Mouse (Mus musculus) MEL (cell line): Measurements from ENCODE around the gene Stxbp5l. TPM values are rescaled to one million over a fixed set of nuclear protein-coding genes. Genes with fewer than 3 reads are reported as not detected.

Experiments
- DNase-seq: peaks from one replicate; pipeline ENCODE4 v3.0.0; 2011; ENCODE audit warnings: low read depth, low spot score
- H3K27ac ChIP-seq: 2 replicates; pipeline ENCODE4 v1.5.1; 2012; ENCODE audit warnings: low read depth, mild to moderate bottlenecking, control low read depth, low read length, moderate library complexity; ENCODE audit not compliant: control insufficient read depth
- H3K27me3 ChIP-seq, 2 experiments: fragments of 150-350 bp in 1 of 2; sonication (generic) in 1 of 2; 2 replicates each; pipeline ENCODE4 v1.6.1; 2012; ENCODE audit warnings: low read length in 2 of 2, mild to moderate bottlenecking in 2 of 2, improper control_type of control experiment in 1 of 2, moderate library complexity in 1 of 2; ENCODE audit not compliant: insufficient read depth in 2 of 2, control insufficient read depth in 1 of 2
- H3K36me3 ChIP-seq, 2 experiments: 2 replicates each; pipeline ENCODE4 v1.6.1; 2012 to 2014; ENCODE audit warnings: low read length in 2 of 2, improper control_type of control experiment in 1 of 2, inconsistent platforms in 1 of 2, mild to moderate bottlenecking in 1 of 2; ENCODE audit not compliant: insufficient read depth in 2 of 2, control insufficient read depth in 1 of 2
- H3K4me1 ChIP-seq, 2 experiments: fragments of 150-350 bp in 1 of 2; sonication (generic) in 1 of 2; 2 replicates each; pipeline ENCODE4 v1.6.1; 2012; ENCODE audit warnings: low read length in 2 of 2, improper control_type of control experiment in 1 of 2, mild to moderate bottlenecking in 1 of 2; ENCODE audit not compliant: insufficient read depth in 2 of 2, control insufficient read depth in 1 of 2
- H3K4me3 ChIP-seq, 2 experiments: fragments of 150-350 bp in 1 of 2; sonication (generic) in 1 of 2; 2 replicates each; pipeline ENCODE4 v1.5.1; 2012; ENCODE audit warnings: low read depth in 2 of 2, low read length in 2 of 2, mild to moderate bottlenecking in 2 of 2, moderate library complexity in 2 of 2, control low read depth in 1 of 2, improper control_type of control experiment in 1 of 2; ENCODE audit not compliant: control insufficient read depth in 1 of 2, insufficient read depth in 1 of 2
- H3K79me2 ChIP-seq: 2 replicates; pipeline ENCODE4 v1.6.1; 2012; ENCODE audit warnings: mild to moderate bottlenecking, low read length, moderate library complexity; ENCODE audit not compliant: control insufficient read depth, poor library complexity, insufficient read depth
- H3K9ac ChIP-seq: 2 replicates; pipeline ENCODE4 v1.6.1; 2012; ENCODE audit warnings: low read depth, mild to moderate bottlenecking, control low read depth, low read length, moderate library complexity; ENCODE audit not compliant: control insufficient read depth, poor library complexity, severe bottlenecking
- H3K9me3 ChIP-seq: fragments of 150-350 bp; sonication (generic); replicated peaks from 2 replicates; pipeline ENCODE4 v1.6.1; 2012; ENCODE audit warnings: mild to moderate bottlenecking, low read length, improper control_type of control experiment, moderate library complexity; ENCODE audit not compliant: insufficient read depth
- CHD2 ChIP-seq: IDR thresholded peaks from 2 replicates; pipeline ENCODE4 v1.6.1; 2011; ENCODE audit warnings: low read length, improper control_type of control experiment
- EP300 ChIP-seq, 2 experiments: IDR thresholded peaks; 2 replicates each; pipeline ENCODE4 v1.6.1; 2011; ENCODE audit warnings: improper control_type of control experiment in 2 of 2, low read length in 2 of 2, low read depth in 1 of 2, mild to moderate bottlenecking in 1 of 2
- ETS1 ChIP-seq: IDR thresholded peaks from 2 replicates; pipeline ENCODE4 v1.6.1; 2012; ENCODE audit warnings: low read depth, mild to moderate bottlenecking, inconsistent platforms, low read length, improper control_type of control experiment, moderate library complexity
- GATA1 ChIP-seq: IDR thresholded peaks from 2 replicates; pipeline ENCODE4 v1.6.1; 2011; ENCODE audit warnings: low read depth, low read length, improper control_type of control experiment
- KAT2A ChIP-seq: conservative IDR thresholded peaks from 2 replicates; pipeline ENCODE4 v1.6.1; 2012; ENCODE audit warnings: low read depth, low read length, improper control_type of control experiment, inconsistent platforms
- MAX ChIP-seq: IDR thresholded peaks from 2 replicates; pipeline ENCODE4 v1.6.1; 2011; ENCODE audit warnings: low read length, improper control_type of control experiment
- MEF2A ChIP-seq: IDR thresholded peaks from 2 replicates; pipeline ENCODE4 v1.6.1; 2014; ENCODE audit warnings: low read depth, mild to moderate bottlenecking, inconsistent platforms, low read length, improper control_type of control experiment; ENCODE audit not compliant: poor library complexity, insufficient replicate concordance, severe bottlenecking; ENCODE audit errors: extremely low read depth
- MXI1 ChIP-seq: IDR thresholded peaks from 2 replicates; pipeline ENCODE4 v1.6.1; 2011; ENCODE audit warnings: mild to moderate bottlenecking, low read depth, low read length, improper control_type of control experiment
- MYC ChIP-seq: IDR thresholded peaks from 2 replicates; pipeline ENCODE4 v1.6.1; 2011; ENCODE audit warnings: low read depth, mild to moderate bottlenecking, low read length, improper control_type of control experiment, moderate library complexity
- NELFE ChIP-seq: IDR thresholded peaks from 2 replicates; pipeline ENCODE4 v1.6.1; 2011; ENCODE audit warnings: low read depth, low read length, improper control_type of control experiment
- POLR2A ChIP-seq, 2 experiments: IDR thresholded peaks; 2 replicates each; pipeline ENCODE4 v1.6.1; 2011 to 2012; ENCODE audit warnings: low read length in 2 of 2, mild to moderate bottlenecking in 2 of 2, control low read depth in 1 of 2, improper control_type of control experiment in 1 of 2, low read depth in 1 of 2, moderate library complexity in 1 of 2; ENCODE audit not compliant: control insufficient read depth in 1 of 2, insufficient read depth in 1 of 2, poor library complexity in 1 of 2
- POLR2AphosphoS2 ChIP-seq: IDR thresholded peaks from 2 replicates; pipeline ENCODE4 v1.6.1; 2011; ENCODE audit warnings: low read length, improper control_type of control experiment
- RAD21 ChIP-seq: IDR thresholded peaks from 2 replicates; pipeline ENCODE4 v1.6.1; 2011; ENCODE audit warnings: mild to moderate bottlenecking, low read depth, low read length, improper control_type of control experiment
- TBP ChIP-seq: IDR thresholded peaks from 2 replicates; pipeline ENCODE4 v1.8.0; 2011; ENCODE audit warnings: low read depth, low read length, improper control_type of control experiment
- USF1 ChIP-seq: IDR thresholded peaks from 2 replicates; pipeline ENCODE4 v1.6.1; 2014; ENCODE audit warnings: low read depth, mild to moderate bottlenecking, inconsistent platforms, low read length, improper control_type of control experiment, moderate library complexity
- ZC3H11A ChIP-seq: IDR thresholded peaks from 2 replicates; pipeline ENCODE4 v1.6.1; 2012; ENCODE audit warnings: low read depth, mild to moderate bottlenecking, inconsistent platforms, low read length, improper control_type of control experiment
- ZMIZ1 ChIP-seq: IDR thresholded peaks from 2 replicates; pipeline ENCODE4 v1.6.1; 2012; ENCODE audit warnings: low read depth, mild to moderate bottlenecking, inconsistent platforms, low read length, improper control_type of control experiment, moderate library complexity
- polyA plus RNA-seq, 2 experiments: library from polyadenylated mRNA; stranded (reverse) in 1 of 2; unstranded in 1 of 2; fragments of >175 nt in 1 of 2; fragments of >200 nt in 1 of 2; gene quantifications; 2 replicates each; pipeline versions ENCODE4 v1.2.1 to v1.2.4; 2012; ENCODE audit warnings: low replicate concordance in 2 of 2, low read depth in 1 of 2; ENCODE audit not compliant: insufficient read length in 2 of 2, insufficient read depth in 1 of 2, missing spikeins in 1 of 2
- total RNA-seq: library from RNA; depleted of rRNA; stranded (reverse); fragments of 300-350 nt; gene quantifications from 2 replicates; pipeline ENCODE4 v1.2.3, GENCODE M21; 2012

Stxbp5l gene
- total and polyA plus RNA-seq, 3 experiments: not detected

GRCm38 (mm10) chr16:37389964-37390363, 5.2 kb upstream of the Stxbp5l start:
- H3K9me3 ChIP-seq: no peaks in the 10 kb centered on the region
- no peak for DNase-seq
- H3K9ac ChIP-seq: no peak overlapping the region

GRCm38 (mm10) chr16:37389201-37389905, 4.6 kb upstream of the Stxbp5l start:
- Histone ChIP-seq H3K9ac (no peak overlapping the region), H3K9me3 (no peaks in the 10 kb centered on the region), H3K27ac (no peak overlapping the region), H3K36me3 (no peaks in the 10 kb centered on the region), H3K4me1 (no peaks in the 10 kb centered on the region), H3K27me3 (no peaks in the 10 kb centered on the region; a peak in 1 of 4 replicates), H3K79me2 (no peaks in the 10 kb centered on the region), H3K4me3 (no peak overlapping the region)
- TF ChIP-seq POLR2A (IDR thresholded peaks at IDR 0.05; ENCODE audit: control insufficient read depth in 1 of 2, insufficient read depth in 1 of 2, low read depth in 1 of 2, low read length in 2 of 2, poor library complexity in 1 of 2) (no peak), ETS1 (no peak), POLR2AphosphoS2 (no peak)
- DNase-seq: no peak

More at GRCm38 (mm10) chr16:37389964-37390363, 5.2 kb upstream of the Stxbp5l start:
- no peaks in the 10 kb centered on the region for H3K79me2 ChIP-seq
- no peaks in the 10 kb centered on the region for H3K4me1 ChIP-seq
- H3K27ac ChIP-seq: no peak overlapping the region
- no peaks in the 10 kb centered on the region for H3K36me3 ChIP-seq
- TF ChIP-seq NELFE: no peak
- TF ChIP-seq GATA1: no peak
- no peak for TF ChIP-seq RAD21
- TF ChIP-seq ZC3H11A: no peak
- TF ChIP-seq USF1: no peak
- TF ChIP-seq CHD2: no peak
- no peak for TF ChIP-seq MAX
- no peak for TF ChIP-seq ZMIZ1
- no peak for TF ChIP-seq TBP
- TF ChIP-seq POLR2AphosphoS2: no peak
- no peaks in the 10 kb centered on the region; a peak in 1 of 4 replicates for H3K27me3 ChIP-seq
- no peak overlapping the region for H3K4me3 ChIP-seq

GRCm38 (mm10) chr16:37384369-37384768, 393 bp downstream of the Stxbp5l start:
- no peak for DNase-seq

More at GRCm38 (mm10) chr16:37384369-37384768, 393 bp downstream of the Stxbp5l start:
- Histone ChIP-seq H3K9me3 (no peaks in the 10 kb centered on the region), H3K9ac (no peak overlapping the region), H3K79me2 (no peaks in the 10 kb centered on the region), H3K4me1 (no peaks in the 10 kb centered on the region), H3K36me3 (no peaks in the 10 kb centered on the region)
- TF ChIP-seq MAX: no peak
- TF ChIP-seq USF1: no peak
- TF ChIP-seq KAT2A: no peak
- TF ChIP-seq MXI1: no peak
- TF ChIP-seq NELFE: no peak
- no peak for TF ChIP-seq EP300 (IDR thresholded peaks at IDR 0.05; ENCODE audit: low read depth in 1 of 2, low read length in 2 of 2)
- TF ChIP-seq MEF2A: no peak
- no peak for TF ChIP-seq MYC
- TF ChIP-seq ZMIZ1: no peak
- TF ChIP-seq, all 39 proteins: peak for 0
- no peaks in the 10 kb centered on the region; a peak in 2 of 4 replicates for H3K27me3 ChIP-seq
- H3K4me3 ChIP-seq: no peak overlapping the region
- H3K27ac ChIP-seq: no peak overlapping the region
